Comparison of ENCODE assay signal across 10 mouse cellular contexts in genomic region chr11:72343904-72344303, GRCm38 (mm10). TPM values are rescaled to one million over a fixed set of nuclear protein-coding genes. Genes with fewer than 3 reads are reported as not detected.
A peak's percentile ranks its signal among the peaks of the same experiment; 100 is the strongest.
DNase-seq lines count a peak whose midpoint lies in the region; ATAC-seq lines count a peak whose summit lies in the region.
"Had no signal": no experiment of that assay in that cellular context is flagged by ENCODE, and none has a peak within 500 bp of the region (broad histone marks: within the 10 kb centered on the region; RNA-seq: fewer than 3 reads in every experiment).

No protein-coding gene starts in this region.

- H3K4me2 ChIP-seq in heart, embryonic 11.5 days = no peak overlapping the region
- H3K4me2 ChIP-seq: embryonic facial prominence, embryonic 12.5 days; liver, embryonic 15.5 days had no signal

- DNase-seq in heart, adult 8-10 months (ENCODE audit: low spot score) = no peak
- DNase-seq in 3T3-L1 (ENCODE audit: low read depth, low spot score) (peak; percentile 57), MN1 (ENCODE audit: low spot score) (peak; percentile 15)
- peak; percentile 61 for DNase-seq in embryo, embryonic 9.5 days (ENCODE audit: extremely low spot score)
- peak; percentile 69 for DNase-seq in kidney, postnatal 14 days
- DNase-seq in yolk sac, embryonic 10.5 days (ENCODE audit: low spot score) = peak; percentile 59

- ATAC-seq in heart, embryonic 11.5 days (replicated peaks; ENCODE audit: insufficient number of reproducible peaks, low FRiP score, low TSS enrichment) = no peak
- peak; percentile 62 for ATAC-seq in megakaryocyte progenitor cell, adult 5-6 weeks (replicated peaks; ENCODE audit: poor library complexity)

- no peaks in the 10 kb centered on the region for H3K27me3 ChIP-seq in heart, embryonic 11.5 days (ENCODE audit: control insufficient read depth, insufficient read depth, low read length)
- H3K27me3 ChIP-seq: embryonic facial prominence, embryonic 12.5 days; liver, embryonic 15.5 days had no signal

- 21% methylated on average over 8 of the region's 8 CpGs for WGBS in heart, embryonic 11.5 days (ENCODE audit: insufficient replicate concordance)

- no peaks in the 10 kb centered on the region for H3K36me3 ChIP-seq in heart, embryonic 11.5 days (ENCODE audit: control insufficient read depth, insufficient read depth, low read length)
- H3K36me3 ChIP-seq: embryonic facial prominence, embryonic 12.5 days; liver, embryonic 15.5 days had no signal

- no peak overlapping the region for H3K4me3 ChIP-seq in heart, embryonic 11.5 days (ENCODE audit: low read depth, low read length)
- H3K4me3 ChIP-seq: embryonic facial prominence, embryonic 12.5 days; liver, embryonic 15.5 days had no signal

- 0 out of 2 replicates have a peak overlapping the region, but pooled peaks have one; percentile 43 for H3K9ac ChIP-seq in heart, embryonic 11.5 days (ENCODE audit: low read depth, low read length)
- H3K9ac ChIP-seq: embryonic facial prominence, embryonic 12.5 days; liver, embryonic 15.5 days had no signal

- H3K4me1 ChIP-seq in heart, embryonic 11.5 days (ENCODE audit: control insufficient read depth, insufficient read depth, low read length) = no peaks in the 10 kb centered on the region
- H3K4me1 ChIP-seq: liver, embryonic 15.5 days had no signal

- H3K27ac ChIP-seq in heart, embryonic 11.5 days (ENCODE audit: low read depth, low read length) = no peak overlapping the region
- H3K27ac ChIP-seq: embryonic facial prominence, embryonic 12.5 days; liver, embryonic 15.5 days had no signal

- H3K9me3 ChIP-seq in heart, embryonic 11.5 days (replicated peaks; ENCODE audit: control insufficient read depth, low read length) = no peaks in the 10 kb centered on the region
- H3K9me3 ChIP-seq: embryonic facial prominence, embryonic 12.5 days; liver, embryonic 15.5 days had no signal

RNA-seq across cellular contexts. Expression of gene Tekt1, which starts 18.3 kb away (rescaled TPM):
- polyA plus RNA-seq in heart, embryonic 11.5 days (2014; fragmentation: Nextera tagmentation; extraction: Ambion mirVana) = 0.52 and 0.99 TPM in 2 replicates
- total RNA-seq in heart, adult 8-10 months (2022) = under 1 TPM in 1 of 4 experiments, not detected in 3; 0.28 TPM
- not detected in 2 replicates for total RNA-seq in megakaryocyte progenitor cell, adult 5-6 weeks (2015)
- not detected in 2 replicates for total RNA-seq in megakaryocyte progenitor cell, adult 5-6 weeks (2017)
- polyA plus RNA-seq: liver, embryonic 15.5 days had no signal

RNA-seq across cellular contexts. Expression of gene Fbxo39, which starts 29.7 kb away (rescaled TPM):
- not detected in 2 replicates for polyA plus RNA-seq in heart, embryonic 11.5 days (2014; fragmentation: Nextera tagmentation; extraction: Ambion mirVana)
- total RNA-seq in heart, adult 8-10 months (2022) = not detected
- not detected in 2 replicates for total RNA-seq in megakaryocyte progenitor cell, adult 5-6 weeks (2015)
- not detected in 2 replicates for total RNA-seq in megakaryocyte progenitor cell, adult 5-6 weeks (2017)
- polyA plus RNA-seq: embryonic facial prominence, embryonic 12.5 days; liver, embryonic 15.5 days had no signal

RNA-seq across cellular contexts. Expression of gene Xaf1, which starts 42.5 kb away (rescaled TPM):
- 2.3 and 2.4 TPM in 2 replicates for polyA plus RNA-seq in heart, embryonic 11.5 days (2014; fragmentation: Nextera tagmentation; extraction: Ambion mirVana)
- 10 to 100 TPM in 1 of 4 experiments, 1 to 10 TPM in 3; 9.1 to 11.5 (median 9.2) TPM for total RNA-seq in heart, adult 8-10 months (2022)
- total RNA-seq in megakaryocyte progenitor cell, adult 5-6 weeks (2015) = 7.2 and 16.1 TPM in 2 replicates
- 3.5 and 17.4 TPM in 2 replicates for total RNA-seq in megakaryocyte progenitor cell, adult 5-6 weeks (2017)
